Comparison of ENCODE assay signal across 8 mouse cellular contexts in the genomic region with DNA sequence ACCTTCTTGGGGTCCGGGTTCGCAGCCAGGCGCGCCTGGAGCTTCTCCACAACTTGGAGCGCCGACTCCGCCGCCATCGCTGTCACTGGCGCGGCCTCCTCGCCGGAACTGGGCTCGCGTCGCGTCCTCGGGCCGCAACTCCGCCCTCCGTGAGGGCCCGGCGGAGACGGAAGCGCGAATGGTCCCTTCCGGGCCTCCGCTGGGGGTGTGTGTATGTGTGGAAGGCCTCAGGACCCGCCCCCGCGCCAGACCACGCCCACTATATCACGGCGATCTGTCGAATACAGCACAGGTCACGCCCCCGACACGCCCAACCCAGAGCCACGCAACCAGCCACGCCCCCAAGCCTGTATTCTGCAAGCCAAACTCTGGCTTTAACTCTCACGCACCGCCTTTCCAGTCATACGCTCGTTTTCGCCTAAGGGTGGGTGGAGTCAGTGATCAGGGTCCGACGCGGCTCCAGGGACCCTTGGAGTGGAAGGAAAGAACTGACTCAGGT. TPM values are rescaled to one million over a fixed set of nuclear protein-coding genes. Genes with fewer than 3 reads are reported as not detected.
DNase-seq lines count a peak whose midpoint lies in the region; ATAC-seq lines count a peak whose summit lies in the region.

A gene (minus strand): TSS at position 215 of the 499 bp plus-strand sequence.

- peak; percentile 99 for ATAC-seq in megakaryocyte progenitor cell, adult 5-6 weeks (replicated peaks; ENCODE audit: poor library complexity)

- peak; percentile 99 for DNase-seq in adipocyte (ENCODE audit: low spot score)
- peak; percentile 99 for DNase-seq in embryo, embryonic 10 days (ENCODE audit: low spot score)
- DNase-seq in gastrocnemius, postnatal 10 days, result peak; percentile 100
- peak; percentile 100 for DNase-seq in induced T-regulatory cell, adult 2 months (ENCODE audit: low read depth)
- peak; percentile 96 to 99 for DNase-seq in left cerebral cortex, adult 9 months (ENCODE audit: low spot score in 2 of 2)
- peak; percentile 99 for DNase-seq in right cerebral cortex, postnatal 14 days
- peak; percentile 100 for DNase-seq in urinary bladder, postnatal 36 days (ENCODE audit: low spot score in 2 of 2)

RNA-seq across cellular contexts. Expression of the gene that starts here (rescaled TPM):
- 10 to 100 TPM; 50.2 to 51.4 TPM for total RNA-seq in gastrocnemius, postnatal 10 days (2021)
- 55.2 and 58.2 TPM in 2 replicates for total RNA-seq in megakaryocyte progenitor cell, adult 5-6 weeks (2015)
- total RNA-seq in megakaryocyte progenitor cell, adult 5-6 weeks (2017), result 50.3 and 56.8 TPM in 2 replicates

Comparison
In these comparisons a context has a peak if more than half of its experiments do, and no peak if none do; other contexts are left out.
1. Peak in every context shown above with its lines: DNase-seq and ATAC-seq.